Mouse (Mus musculus) gastrocnemius, postnatal 4 days (tissue): ENCODE data around the gene Tmprss7. TPM values are rescaled to one million over a fixed set of nuclear protein-coding genes. Genes with fewer than 3 reads are reported as not detected.

ENCODE experiments used
- DNase-seq, 2 experiments: peaks; one replicate each; pipeline ENCODE4 v3.0.0; 2021 to 2022; ENCODE audit warnings: low spot score in 2 of 2, mixed read lengths in 2 of 2
- total RNA-seq, 2 experiments: library from RNA; stranded (reverse); gene quantifications; 2 replicates each; pipeline ENCODE4 v1.2.3; 2021

Gene Tmprss7
- total RNA-seq, 2 experiments from 2014 or later, result not detected

GRCm38 (mm10) chr16:45686833-45687232, 6.6 kb downstream of the Tmprss7 start:
- no peak for DNase-seq

GRCm38 (mm10) chr16:45685295-45685694, 8.2 kb downstream of the Tmprss7 start:
- no peak for DNase-seq

- peak; percentile 57 to 74 for DNase-seq
These were observed 8.6 kb downstream of the Tmprss7 start for GRCm38 (mm10) chr16:45684815-45685214.

GRCm38 (mm10) chr16:45676462-45676861, 17.0 kb downstream of the Tmprss7 start:
- no peak for DNase-seq

- no peak for DNase-seq
These were observed 23.5 kb downstream of the Tmprss7 start for GRCm38 (mm10) chr16:45670005-45670404.

GRCm38 (mm10) chr16:45668178-45668577, 25.3 kb downstream of the Tmprss7 start:
- no peak for DNase-seq

- no peak for DNase-seq
These were observed 27.3 kb downstream of the Tmprss7 start for GRCm38 (mm10) chr16:45666136-45666535.

- no peak for DNase-seq
These were observed 31.1 kb downstream of the Tmprss7 start for GRCm38 (mm10) chr16:45662381-45662780.

- no peak for DNase-seq
These were observed 33.9 kb downstream of the Tmprss7 start for GRCm38 (mm10) chr16:45659596-45659995.

GRCm38 (mm10) chr16:45658248-45658647, 35.2 kb downstream of the Tmprss7 start:
- DNase-seq, result no peak

- no peak for DNase-seq
These were observed 35.8 kb downstream of the Tmprss7 start for GRCm38 (mm10) chr16:45657574-45658159.

GRCm38 (mm10) chr16:45654465-45654864, 39.0 kb downstream of the Tmprss7 start:
- no peak for DNase-seq

GRCm38 (mm10) chr16:45653934-45654332, 39.5 kb downstream of the Tmprss7 start, which contains the start of gene BC016579:
Gene BC016579 (minus strand): TSS chr16:45654068.
- DNase-seq, result no peak

- no peak for DNase-seq
These were observed 40.2 kb downstream of the Tmprss7 start for GRCm38 (mm10) chr16:45653009-45653933.

GRCm38 (mm10) chr16:45651497-45651896, 42.0 kb downstream of the Tmprss7 start:
- DNase-seq, result no peak

GRCm38 (mm10) chr16:45644380-45644779, 49.1 kb downstream of the Tmprss7 start:
- DNase-seq, result no peak

- no peak for DNase-seq
These were observed 49.5 kb downstream of the Tmprss7 start for GRCm38 (mm10) chr16:45643944-45644343.

GRCm38 (mm10) chr16:45641301-45641700, 52.2 kb downstream of the Tmprss7 start:
- DNase-seq, result no peak

GRCm38 (mm10) chr16:45640070-45640762, 53.2 kb downstream of the Tmprss7 start:
- no peak for DNase-seq

GRCm38 (mm10) chr16:45635826-45636225, 57.6 kb downstream of the Tmprss7 start:
- DNase-seq, result no peak

GRCm38 (mm10) chr16:45632420-45632819, 61.0 kb downstream of the Tmprss7 start:
- no peak for DNase-seq
